Mouse (Mus musculus) megakaryocyte-erythroid progenitor cell, adult 5 weeks (primary cell): ENCODE results near the gene Inha. TPM values are rescaled to one million over a fixed set of nuclear protein-coding genes. Genes with fewer than 3 reads are reported as not detected.

Source experiments
- polyA plus RNA-seq: library from polyadenylated mRNA; stranded (reverse); fragments of >175 nt; gene quantifications from 2 replicates; pipeline ENCODE4 v1.2.3, GENCODE M21; 2012

The Inha gene
- polyA plus RNA-seq, result 0.78 and 0.86 TPM in 2 replicates

DNA sequence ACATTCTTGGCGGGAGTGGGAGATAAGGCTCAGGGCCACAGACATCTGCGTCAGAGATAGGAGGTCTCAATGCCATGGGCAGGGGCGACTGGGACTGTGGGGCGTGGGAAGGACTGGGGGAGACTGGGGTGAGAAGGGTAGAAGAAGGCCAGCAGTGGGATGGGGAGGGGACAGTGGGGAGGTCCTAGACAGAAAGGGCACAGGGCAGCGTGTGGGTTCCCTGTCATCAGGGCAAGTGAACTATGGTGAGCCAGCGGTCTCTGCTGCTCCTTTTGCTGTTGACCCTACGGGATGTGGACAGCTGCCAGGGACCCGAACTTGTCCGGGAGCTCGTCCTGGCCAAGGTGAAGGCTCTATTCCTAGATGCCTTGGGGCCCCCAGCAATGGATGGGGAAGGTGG, at the start of gene Inha:
Gene Inha, plus strand, starts transcription at position 72 of the 400 bp plus-strand sequence.

DNA sequence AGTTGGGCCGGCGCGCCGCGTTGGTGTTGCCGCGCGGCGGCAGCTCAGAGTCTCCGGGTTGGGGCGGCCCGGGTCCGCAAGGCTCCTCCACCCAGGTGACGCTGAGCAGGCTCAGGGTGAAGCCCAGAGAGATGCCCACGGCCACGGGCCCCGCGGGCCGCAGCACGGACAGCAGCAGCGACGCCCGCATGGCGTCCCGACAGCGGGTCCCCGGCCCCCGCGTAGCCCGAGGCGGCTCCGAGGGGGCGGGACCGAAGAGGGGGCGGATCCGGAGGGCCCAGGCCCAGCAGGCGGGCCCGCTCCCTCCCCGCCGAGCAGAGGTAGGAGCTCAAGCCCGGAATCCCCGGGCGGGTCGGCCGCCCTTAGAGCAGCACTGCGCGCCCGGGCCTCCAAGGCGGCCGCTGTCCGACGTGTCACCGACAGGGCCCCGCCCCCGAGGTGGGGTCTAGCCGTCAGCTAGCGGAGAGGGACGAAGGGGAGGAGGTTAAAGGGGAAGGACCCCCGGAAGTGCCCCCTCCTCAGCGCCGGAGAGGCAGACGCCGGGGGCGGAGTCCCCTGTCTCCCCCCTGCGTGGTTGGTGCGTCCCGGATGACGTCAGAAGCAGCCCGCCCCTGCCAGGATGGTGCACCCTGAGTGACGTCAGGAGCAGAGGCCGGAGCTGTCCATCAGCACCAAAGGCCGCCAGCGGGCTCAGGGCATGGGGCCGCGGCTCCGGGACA, 27.8 kb upstream of the Inha start, which contains the start of the genes Chpf and Tmem198:
Gene Chpf, minus strand, starts transcription at position 392 of the 719 bp plus-strand sequence.
Gene Tmem198, plus strand, starts transcription at position 617 of the 719 bp plus-strand sequence.

DNA sequence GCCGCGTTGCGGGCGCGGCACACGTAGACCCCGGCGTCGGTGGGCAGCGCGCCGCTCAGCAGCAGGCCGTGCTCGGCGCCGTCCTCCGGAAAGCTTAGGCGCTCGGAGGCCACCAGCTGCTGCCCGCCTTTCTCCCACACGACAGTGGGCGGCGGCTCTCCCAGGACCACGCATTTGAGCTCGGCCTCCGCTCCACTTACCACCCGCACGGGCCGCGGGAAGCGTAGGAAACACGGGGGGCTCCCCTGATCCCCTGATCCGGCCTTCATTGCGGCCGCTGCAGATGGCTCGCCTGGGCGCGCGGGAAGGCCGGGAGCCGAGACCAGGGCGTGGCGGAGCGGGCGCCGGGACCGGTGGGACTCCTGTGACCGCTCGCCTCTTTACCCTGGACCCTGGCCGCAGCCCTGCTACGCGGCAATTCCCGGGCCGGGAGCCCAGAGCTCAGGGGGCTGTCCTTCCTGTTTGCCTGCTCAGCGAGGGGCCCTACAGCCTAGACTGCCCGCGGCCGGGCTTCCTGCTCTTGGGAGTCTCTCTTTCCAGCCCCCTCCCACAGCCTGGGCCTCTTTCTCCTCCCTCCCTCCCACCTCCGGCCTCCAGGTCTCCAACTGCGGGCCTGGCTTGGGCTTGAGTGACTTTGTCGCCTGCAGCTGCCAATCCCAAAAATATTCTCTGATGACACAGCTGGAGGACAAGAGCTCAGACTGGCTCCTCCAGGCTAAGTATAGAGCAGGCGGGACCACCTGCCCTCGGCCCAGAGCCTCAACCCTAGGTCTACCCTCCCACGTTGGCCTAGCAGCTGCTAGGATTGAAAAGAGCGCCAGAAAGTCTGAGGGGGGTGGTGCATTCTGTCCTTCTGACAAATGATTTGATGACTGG, 683 bp upstream of the Inha start, which contains the start of gene Obsl1:
Gene Obsl1, minus strand, starts transcription at position 497 of the 876 bp plus-strand sequence.

DNA sequence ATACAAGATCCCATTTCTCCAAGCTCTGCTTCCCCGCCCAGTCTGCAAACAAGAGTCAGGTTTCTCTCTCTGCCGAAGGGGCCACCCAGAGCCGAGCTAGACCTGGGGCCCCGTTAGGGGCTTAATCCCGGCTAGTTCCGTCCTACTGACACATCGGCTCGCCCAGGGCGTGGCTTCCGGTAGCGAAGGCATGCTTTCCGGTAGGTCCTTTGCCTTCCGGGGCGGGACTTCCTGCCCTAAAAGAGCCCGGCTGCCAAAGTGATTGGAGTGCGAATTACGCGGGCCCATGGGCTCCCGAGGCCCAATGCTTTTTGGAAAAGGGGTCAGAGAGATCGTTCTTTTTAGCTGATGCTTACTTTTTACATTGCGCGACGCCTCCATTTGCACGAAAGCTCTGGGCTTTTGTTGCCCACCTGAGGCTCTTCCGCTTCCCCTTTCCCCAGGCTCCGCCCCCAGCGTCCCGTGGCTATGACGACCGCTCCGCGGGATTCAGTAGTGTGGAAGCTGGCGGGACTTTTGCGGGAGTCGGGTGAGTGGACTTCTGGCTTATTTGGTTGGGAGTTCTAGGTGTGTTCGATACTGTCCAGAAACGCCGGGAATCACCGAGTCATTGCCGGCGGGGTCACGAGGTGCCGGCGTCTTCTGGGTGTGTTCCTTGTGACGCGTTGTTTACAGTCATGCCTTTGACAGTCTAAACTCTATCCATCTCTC, 14.6 kb downstream of the Inha start, which contains the start of gene Stk11ip:
Gene Stk11ip, plus strand, starts transcription at position 209 of the 711 bp plus-strand sequence.

DNA sequence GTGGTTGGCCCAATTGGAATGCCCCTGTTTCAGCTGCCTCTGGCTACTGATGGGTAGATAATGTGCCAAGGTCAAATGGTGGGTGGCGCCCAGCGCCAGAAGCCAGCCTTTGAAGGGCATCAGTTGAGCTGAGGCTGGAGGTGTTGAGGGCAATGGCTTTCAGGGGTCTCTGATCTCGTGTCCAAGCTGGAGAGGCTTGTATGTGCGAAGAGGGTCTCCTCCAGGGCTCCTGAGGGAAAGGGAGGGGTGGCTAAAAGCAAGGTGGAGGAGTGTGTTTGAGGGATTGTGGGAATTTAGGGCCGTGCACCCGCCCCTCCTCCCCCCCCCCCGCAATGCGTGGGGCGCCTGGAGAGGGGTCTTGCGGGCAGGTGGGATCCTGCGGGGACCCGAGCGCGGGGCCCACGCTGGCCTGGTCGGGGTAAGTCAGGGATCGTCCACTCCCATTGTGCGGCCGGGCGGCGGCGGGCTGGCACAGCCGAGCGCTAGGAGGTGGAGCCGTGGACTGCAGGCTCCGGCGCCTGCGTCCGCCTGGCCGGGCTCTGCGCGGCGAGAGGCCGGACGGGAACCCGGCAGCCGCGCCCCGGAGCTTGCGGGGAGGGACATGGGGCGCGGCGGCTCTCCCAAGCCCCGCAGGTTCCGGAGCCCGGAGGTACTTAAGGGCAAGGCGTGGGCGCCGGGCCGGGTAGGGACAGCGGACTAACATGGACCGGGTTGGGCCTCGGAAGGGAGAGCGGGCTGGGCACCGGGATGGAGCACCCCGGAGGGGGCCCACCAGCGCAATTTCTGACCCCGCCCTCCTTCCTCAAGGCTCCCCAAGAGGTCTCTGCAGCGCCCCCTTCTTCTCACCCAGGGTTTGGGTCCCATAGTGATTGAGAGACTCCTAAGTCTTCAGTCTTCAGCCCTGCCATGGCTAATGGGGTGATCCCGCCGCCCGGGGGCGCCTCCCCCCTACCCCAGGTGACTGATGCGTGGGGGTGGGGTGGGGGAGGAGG, 39.4 kb downstream of the Inha start, which contains the start of gene Slc4a3:
Gene Slc4a3, plus strand, starts transcription at position 302 of the 992 bp plus-strand sequence.

Other genes with a start within 250 kb of the Inha start
- 0.20 and 0.35 TPM in 2 replicates for gene Ptprn, start 242.6 kb upstream of the Inha start, polyA plus RNA-seq
- gene Resp18, start 228.7 kb upstream of the Inha start, polyA plus RNA-seq, result not detected in 2 replicates
- 67.1 and 68.5 TPM in 2 replicates for gene Dnpep, start 189.1 kb upstream of the Inha start, polyA plus RNA-seq
- gene Des, start 146.7 kb upstream of the Inha start, polyA plus RNA-seq, result 0.02 and 0.07 TPM in 2 replicates
- 0.53 and 1.1 TPM in 2 replicates for gene Speg, start 131.8 kb upstream of the Inha start, polyA plus RNA-seq
- gene Gmppa, start 71.1 kb upstream of the Inha start, polyA plus RNA-seq, result 195 and 229 TPM in 2 replicates
- gene Asic4, start 56.6 kb upstream of the Inha start, polyA plus RNA-seq, result 0.04 TPM in 1 of 2 replicates, not detected in the other
- gene Chpf, start 27.8 kb upstream of the Inha start, polyA plus RNA-seq, result 11.5 and 12.8 TPM in 2 replicates
- gene Tmem198, start 27.5 kb upstream of the Inha start, polyA plus RNA-seq, result 0.96 TPM in 2 replicates
- gene Obsl1, start 625 bp upstream of the Inha start, polyA plus RNA-seq, result 2.0 and 4.2 TPM in 2 replicates
- gene Stk11ip, start 14.5 kb downstream of the Inha start, polyA plus RNA-seq, result 116 and 118 TPM in 2 replicates
- gene Slc4a3, start 39.2 kb downstream of the Inha start, polyA plus RNA-seq, result 0.41 and 0.89 TPM in 2 replicates